Mouse (Mus musculus) olfactory bulb, adult 2 months (tissue): ENCODE data around the gene Naa40.

ENCODE experiments used
- CTCF ChIP-seq: fragments of 200-500 bp; IDR thresholded peaks from 2 replicates; pipeline ENCODE4 v1.5.1; 2012; ENCODE audit warnings: low read depth, mild to moderate bottlenecking, low read length, moderate library complexity; ENCODE audit not compliant: insufficient read depth
- POLR2A ChIP-seq: fragments of 200-500 bp; IDR thresholded peaks from 2 replicates; pipeline ENCODE4 v1.6.1; 2012; ENCODE audit warnings: mild to moderate bottlenecking, low read depth, low read length, moderate library complexity; ENCODE audit not compliant: insufficient read depth

DNA sequence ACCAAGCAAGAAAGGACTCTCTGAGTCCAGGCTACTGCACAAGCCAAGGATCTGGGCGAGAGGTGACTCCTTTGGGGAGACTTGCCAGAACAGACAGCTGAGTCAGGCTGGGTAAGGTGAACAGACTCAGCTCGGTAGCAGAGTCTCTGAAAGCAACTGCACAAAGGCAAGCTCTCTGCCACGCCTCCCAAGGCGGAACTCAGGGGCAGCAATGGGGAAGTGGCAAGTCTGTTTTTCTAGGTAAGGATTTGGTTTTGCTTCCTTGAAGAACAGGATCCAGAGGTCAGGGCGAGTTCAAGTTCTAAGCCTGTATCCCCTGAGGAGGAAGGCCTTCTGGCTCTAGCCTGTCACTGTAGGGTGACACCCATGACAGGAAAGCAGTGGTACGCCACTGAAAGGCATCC, 14.5 kb downstream of the Naa40 start:
- no peak for TF ChIP-seq CTCF
- TF ChIP-seq POLR2A: no peak
